Mouse (Mus musculus): Measurements from ENCODE around the gene Mbtps2. TPM values are rescaled to one million over a fixed set of nuclear protein-coding genes. Genes with fewer than 3 reads are reported as not detected.

The Mbtps2 gene
- total RNA-seq, 2 experiments from 2014 or later: 0.23 to 0.42 TPM

- no peak for ATAC-seq (replicated peaks; ENCODE audit: low FRiP score, poor library complexity, severe bottlenecking)
These were observed 51.4 kb downstream of the Mbtps2 start for GRCm38 (mm10) chrX:157547082-157547481.

- ATAC-seq (replicated peaks; ENCODE audit: low FRiP score, poor library complexity, severe bottlenecking): no peak
These were observed 92.1 kb downstream of the Mbtps2 start for GRCm38 (mm10) chrX:157506400-157506799.

GRCm38 (mm10) chrX:157504506-157504905 lies 94.0 kb downstream of the Mbtps2 start:
- ATAC-seq (replicated peaks; ENCODE audit: low FRiP score, poor library complexity, severe bottlenecking): no peak

- ATAC-seq (replicated peaks; ENCODE audit: low FRiP score, poor library complexity, severe bottlenecking): no peak
These were observed 96.6 kb downstream of the Mbtps2 start for GRCm38 (mm10) chrX:157501871-157502270.

- no peak for ATAC-seq (replicated peaks; ENCODE audit: low FRiP score, poor library complexity, severe bottlenecking)
These were observed 98.5 kb downstream of the Mbtps2 start for GRCm38 (mm10) chrX:157500004-157500403.

- no peak for ATAC-seq (replicated peaks; ENCODE audit: low FRiP score, poor library complexity, severe bottlenecking)
These were observed 105.4 kb downstream of the Mbtps2 start for GRCm38 (mm10) chrX:157493159-157493558.

- peak; percentile 79 for ATAC-seq (replicated peaks; ENCODE audit: low FRiP score, poor library complexity, severe bottlenecking)
These were observed 106.4 kb downstream of the Mbtps2 start, which contains the start of gene Sms for GRCm38 (mm10) chrX:157491944-157492726. TSS of gene Sms (minus strand) at chrX:157492287.

- no peak for ATAC-seq (replicated peaks; ENCODE audit: low FRiP score, poor library complexity, severe bottlenecking)
These were observed 107.2 kb downstream of the Mbtps2 start for GRCm38 (mm10) chrX:157491145-157491935.

- ATAC-seq (replicated peaks; ENCODE audit: low FRiP score, poor library complexity, severe bottlenecking): no peak
These were observed 107.8 kb downstream of the Mbtps2 start for GRCm38 (mm10) chrX:157490769-157491144.

GRCm38 (mm10) chrX:157489871-157490721 lies 108.4 kb downstream of the Mbtps2 start:
- no peak for ATAC-seq (replicated peaks; ENCODE audit: low FRiP score, poor library complexity, severe bottlenecking)

GRCm38 (mm10) chrX:157488831-157489230 lies 109.7 kb downstream of the Mbtps2 start:
- ATAC-seq (replicated peaks; ENCODE audit: low FRiP score, poor library complexity, severe bottlenecking): no peak

- ATAC-seq (replicated peaks; ENCODE audit: low FRiP score, poor library complexity, severe bottlenecking): 0 out of 2 replicates have a peak, but pooled peaks have one; percentile 39
These were observed 111.8 kb downstream of the Mbtps2 start for GRCm38 (mm10) chrX:157486765-157487164.

Other genes starting within 250 kb of the Mbtps2 start
- gene Phex, start 183.4 kb downstream of the Mbtps2 start, total RNA-seq (2015; ENCODE audit: low replicate concordance): 0.72 TPM in 1 of 2 replicates, not detected in the other
- not detected in 2 replicates for gene Phex, start 183.4 kb downstream of the Mbtps2 start, total RNA-seq (2017; ENCODE audit: low replicate concordance)
- 7.6 and 12.6 TPM in 2 replicates for gene Sms, start 106.4 kb downstream of the Mbtps2 start, total RNA-seq (2015; ENCODE audit: low replicate concordance)
- 4.7 TPM in 1 of 2 replicates, not detected in the other for gene Sms, start 106.4 kb downstream of the Mbtps2 start, total RNA-seq (2017; ENCODE audit: low replicate concordance)
- gene Yy2, start 29.7 kb downstream of the Mbtps2 start, total RNA-seq (2015; ENCODE audit: low replicate concordance): 2.1 and 2.2 TPM in 2 replicates
- 0.64 TPM in 1 of 2 replicates, not detected in the other for gene Yy2, start 29.7 kb downstream of the Mbtps2 start, total RNA-seq (2017; ENCODE audit: low replicate concordance)
- gene Smpx, start 100.2 kb upstream of the Mbtps2 start, total RNA-seq (2015; ENCODE audit: low replicate concordance): not detected in 2 replicates
- gene Smpx, start 100.2 kb upstream of the Mbtps2 start, total RNA-seq (2017; ENCODE audit: low replicate concordance): not detected in 2 replicates
- not detected in 2 replicates for gene Klhl34, start 219.7 kb upstream of the Mbtps2 start, total RNA-seq (2015; ENCODE audit: low replicate concordance)
- gene Klhl34, start 219.7 kb upstream of the Mbtps2 start, total RNA-seq (2017; ENCODE audit: low replicate concordance): not detected in 2 replicates

All from erythroid progenitor cell, adult 5-6 weeks (primary cell).